Mouse (Mus musculus) embryonic fibroblast, embryonic 13.5 days (primary cell): ENCODE data around the gene Pde4a.

Experiments used
- CTCF ChIP-seq: IDR thresholded peaks from 2 replicates; pipeline ENCODE4 v1.5.1; 2011; ENCODE audit warnings: mild to moderate bottlenecking, control low read depth, low read length, moderate library complexity, borderline replicate concordance; ENCODE audit not compliant: insufficient read depth
- POLR2A ChIP-seq: IDR thresholded peaks from 2 replicates; pipeline ENCODE4 v1.6.1; 2011; ENCODE audit warnings: low read depth, mild to moderate bottlenecking, control low read depth, low read length, moderate library complexity

DNA sequence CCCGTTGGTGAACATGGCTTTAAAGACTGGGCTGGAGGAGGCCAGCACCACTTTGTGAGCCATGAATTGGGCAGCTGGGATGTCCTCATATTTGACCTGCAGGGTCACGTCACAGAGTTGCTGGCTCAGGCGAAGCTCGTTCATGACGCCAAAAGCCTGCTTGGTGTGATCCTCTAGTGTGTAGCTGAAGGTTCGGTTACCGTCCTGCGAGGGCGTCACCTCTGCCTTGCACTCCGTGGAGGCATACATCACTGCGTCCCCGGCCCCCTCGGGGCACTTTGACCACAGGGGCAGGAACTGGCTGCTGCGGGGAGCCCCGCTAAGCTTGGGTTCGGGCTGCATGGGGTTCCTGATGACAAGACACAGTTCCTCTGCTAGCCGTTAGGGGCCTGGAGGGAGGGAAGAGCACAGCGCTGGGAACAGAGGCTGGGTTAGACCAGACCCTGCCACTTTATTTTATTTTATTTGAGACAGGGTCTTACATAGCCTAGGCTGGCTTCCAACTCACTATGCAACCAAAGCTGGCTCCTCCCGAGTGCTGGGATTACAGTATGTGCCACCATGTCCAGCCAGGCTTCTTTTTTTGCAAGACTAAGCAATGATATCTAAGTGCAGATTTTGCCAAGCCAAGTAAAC lies 72.0 kb downstream of the Pde4a start:
- TF ChIP-seq POLR2A (no peak), CTCF (no peak)
